Mouse (Mus musculus) lung, postnatal 10 days (tissue): ENCODE results near the gene Copz2.

Experiments
- DNase-seq: peaks from one replicate; pipeline ENCODE4 v3.0.0; 2021

Copz2 gene

DNA sequence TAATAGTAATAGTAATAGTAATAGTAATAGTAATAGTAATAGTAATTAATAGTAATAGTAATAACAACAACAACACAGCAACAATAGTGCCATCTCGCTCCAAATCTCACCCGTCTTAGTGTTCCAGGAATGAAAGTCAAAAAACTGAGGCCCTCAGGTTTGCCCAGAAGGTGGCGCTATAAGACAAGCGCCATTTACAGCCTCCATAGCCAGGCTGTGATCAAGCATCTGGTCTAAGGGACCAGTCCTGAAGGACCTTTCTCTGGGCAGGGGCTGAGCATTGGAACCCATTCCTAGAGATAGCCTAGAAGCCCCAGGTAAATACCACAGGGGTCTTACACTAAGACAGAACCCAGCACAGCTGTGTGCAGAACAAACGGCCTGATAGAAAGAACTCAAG is 17.5 kb downstream of the Copz2 start:
- DNase-seq, result peak; percentile 76

DNA sequence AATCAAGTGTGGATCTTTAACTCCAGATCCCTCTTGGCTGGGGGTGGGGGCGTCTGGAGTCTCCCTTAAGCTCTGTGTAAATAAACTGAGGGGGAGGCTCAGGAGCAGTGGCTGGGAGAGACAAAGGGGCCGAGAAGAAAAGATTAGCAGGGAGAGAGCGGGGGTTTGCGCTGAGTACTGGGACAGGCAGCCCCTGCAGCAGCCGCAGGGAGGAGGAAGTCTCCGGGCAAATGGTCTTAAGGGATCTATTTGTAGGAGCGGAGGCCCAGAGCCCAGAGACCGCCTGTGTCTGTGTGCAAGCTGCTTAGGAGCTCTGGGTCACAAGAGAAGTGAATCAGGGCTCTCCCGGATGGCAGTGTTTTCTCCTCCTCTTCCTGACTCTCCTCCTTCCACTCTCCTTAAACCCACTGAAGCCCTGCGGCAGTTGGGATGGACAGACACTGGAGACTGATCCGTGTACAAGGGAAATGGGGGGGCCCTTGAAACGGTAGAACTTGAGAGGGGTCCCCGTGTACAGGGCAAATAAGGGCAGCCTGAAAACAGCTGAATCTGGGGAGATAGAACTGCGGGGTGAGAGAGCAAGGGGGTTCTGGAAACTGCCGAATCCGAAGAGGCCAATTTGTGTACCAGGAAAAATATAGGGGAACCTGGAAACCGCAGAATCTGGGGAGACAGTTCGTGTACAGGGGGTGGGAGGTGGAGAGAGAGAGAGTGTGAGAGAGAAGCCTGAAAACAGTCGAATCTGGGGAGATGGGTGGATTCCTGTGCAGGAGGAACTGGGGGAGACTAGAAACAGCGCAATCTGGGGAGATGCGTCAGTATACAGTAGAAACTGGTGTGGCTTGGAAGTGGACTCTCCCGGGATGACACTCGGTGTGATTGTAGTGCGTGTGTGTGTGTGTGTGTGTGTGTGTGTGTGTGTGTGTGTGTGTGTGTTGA is 23.0 kb downstream of the Copz2 start:
- no peak for DNase-seq

DNA sequence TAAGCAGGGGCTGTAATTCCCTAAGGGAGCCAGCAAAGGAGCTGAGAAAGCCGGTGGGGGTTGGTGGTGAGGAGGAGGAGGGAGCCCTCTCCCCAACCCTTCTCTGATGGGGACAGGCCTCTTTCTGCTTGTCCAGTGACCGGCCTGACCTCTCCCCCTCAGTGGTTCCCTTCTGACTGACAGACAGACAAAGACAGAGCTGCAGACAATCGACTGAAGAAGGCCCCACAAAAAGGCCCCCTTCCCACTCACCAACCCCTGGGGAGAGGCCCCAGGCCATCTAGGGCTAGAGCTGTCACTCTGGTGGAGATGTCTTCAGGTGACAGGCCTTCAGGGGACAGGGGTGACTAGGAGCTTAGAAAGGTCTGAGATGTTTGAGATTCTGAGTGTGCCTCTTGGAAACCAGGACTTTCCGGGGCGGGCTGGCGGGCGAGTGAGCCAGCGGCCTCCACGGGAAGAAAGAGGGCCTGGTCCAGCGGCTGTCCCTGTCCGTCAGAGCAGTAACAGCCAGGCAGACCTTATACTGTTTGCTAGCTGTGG is 24.0 kb downstream of the Copz2 start:
- DNase-seq, result no peak

DNA sequence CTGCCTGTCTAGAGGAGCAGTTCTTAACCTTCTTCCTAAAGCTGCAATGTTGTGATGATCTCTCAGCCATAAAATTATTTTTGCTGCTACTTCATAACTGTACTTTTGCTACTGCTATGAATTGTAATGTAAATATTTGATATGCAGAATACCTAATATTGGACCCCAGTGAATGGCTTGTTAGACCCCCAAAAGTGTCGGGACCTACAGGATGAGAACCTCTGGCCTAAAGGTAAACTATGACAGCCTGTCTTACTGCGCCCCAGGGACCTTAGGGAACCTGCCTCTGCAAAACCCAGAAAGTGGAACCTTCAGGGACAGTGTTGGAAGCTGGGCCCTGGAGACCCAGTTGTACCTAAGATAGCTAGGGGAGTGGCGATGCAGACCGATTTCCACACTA is 25.6 kb downstream of the Copz2 start:
- no peak for DNase-seq

DNA sequence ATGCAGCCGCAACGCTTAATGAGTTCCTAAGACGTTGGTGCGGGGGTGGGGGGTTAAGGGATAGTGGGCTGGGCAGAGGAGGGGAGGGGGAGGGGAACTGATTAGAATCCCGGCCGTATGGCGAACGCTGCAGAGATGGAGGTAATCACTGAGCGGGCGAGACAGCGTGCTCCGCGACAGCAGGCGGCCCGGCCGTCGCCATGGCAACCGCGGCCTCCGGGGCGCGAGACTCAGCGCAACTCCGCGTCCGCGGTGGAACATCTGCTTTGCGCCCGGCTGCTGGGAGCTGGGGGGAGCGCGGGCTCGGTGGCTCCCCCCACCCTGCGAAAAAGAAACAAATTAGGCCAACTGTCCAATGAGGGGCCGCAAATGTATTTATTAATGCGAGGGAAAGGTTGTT is 26.1 kb downstream of the Copz2 start:
- peak; percentile 73 for DNase-seq

DNA sequence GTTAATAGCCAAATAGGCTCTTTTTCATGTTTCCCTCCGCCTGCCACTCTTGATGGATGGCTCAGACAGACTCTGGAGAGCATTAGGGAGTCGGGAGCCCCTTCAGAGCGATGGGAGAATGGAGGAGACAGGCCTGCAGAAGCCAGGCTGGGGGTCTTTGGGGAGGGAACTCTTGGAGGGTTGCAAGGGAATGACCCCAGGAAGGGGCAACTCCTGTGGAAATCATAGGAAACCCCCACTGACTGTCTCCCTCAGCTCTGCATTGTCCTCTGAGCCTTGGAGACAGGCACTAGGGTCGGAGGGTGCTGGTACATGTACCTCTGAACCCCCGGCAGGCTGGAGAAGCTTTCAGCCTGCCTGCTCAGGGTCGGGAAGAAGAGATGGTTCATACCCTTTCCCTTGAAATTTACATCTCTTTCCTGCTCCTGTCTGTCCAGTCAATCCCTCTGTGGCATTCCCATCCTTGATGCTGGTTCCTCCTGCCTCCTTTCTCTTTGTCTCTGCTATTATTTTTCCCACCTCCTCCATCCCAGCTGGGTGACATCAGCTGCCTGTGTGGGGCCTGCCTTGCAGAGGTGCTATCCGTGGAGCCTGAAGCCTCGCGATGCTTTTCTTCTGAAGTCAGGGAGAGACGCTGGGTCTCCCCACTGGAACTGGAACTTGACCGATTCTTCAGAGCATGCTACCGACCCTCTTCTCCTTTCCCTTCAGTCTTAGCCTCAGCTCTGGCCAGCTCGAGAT is 26.8 kb downstream of the Copz2 start:
- peak; percentile 21 for DNase-seq

DNA sequence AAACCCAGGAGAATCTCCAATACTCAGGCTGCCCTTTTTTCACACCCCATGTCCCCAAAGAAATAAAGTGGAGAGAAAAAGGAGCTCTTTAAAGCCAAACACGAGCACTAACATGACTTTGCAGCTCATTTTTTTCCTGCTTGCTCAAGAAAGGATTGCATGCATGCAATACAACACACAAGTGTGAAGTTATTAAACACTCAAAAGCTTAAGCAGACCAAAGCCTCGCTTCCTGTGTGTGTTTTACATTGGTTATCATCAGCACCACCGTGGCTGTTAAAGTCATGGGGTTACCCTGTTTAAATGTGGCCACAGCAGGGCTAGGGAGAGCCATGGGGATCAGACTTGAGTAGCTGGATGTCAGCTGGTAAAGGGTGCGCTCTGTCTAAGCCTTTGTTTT is 27.4 kb downstream of the Copz2 start:
- no peak for DNase-seq

DNA sequence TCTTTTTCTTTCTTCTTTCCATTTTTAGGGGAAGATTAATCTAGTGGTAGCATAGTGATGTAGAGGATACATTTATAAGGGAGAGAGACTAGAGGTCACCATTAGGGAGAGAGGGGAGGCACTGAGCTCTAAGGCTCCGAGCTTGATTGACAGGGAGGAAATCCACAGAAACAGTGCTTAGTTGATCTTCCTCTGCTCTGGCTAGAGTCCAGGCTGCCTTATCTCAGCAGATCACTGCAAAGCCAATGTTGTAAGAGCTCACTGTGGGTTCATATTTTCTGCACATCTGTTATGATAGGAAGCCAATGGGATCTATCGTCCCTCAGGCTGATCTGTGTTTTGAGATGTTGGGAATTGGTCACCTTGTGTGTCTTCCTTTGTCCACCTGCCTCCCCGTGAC is 29.0 kb downstream of the Copz2 start:
- DNase-seq, result no peak

DNA sequence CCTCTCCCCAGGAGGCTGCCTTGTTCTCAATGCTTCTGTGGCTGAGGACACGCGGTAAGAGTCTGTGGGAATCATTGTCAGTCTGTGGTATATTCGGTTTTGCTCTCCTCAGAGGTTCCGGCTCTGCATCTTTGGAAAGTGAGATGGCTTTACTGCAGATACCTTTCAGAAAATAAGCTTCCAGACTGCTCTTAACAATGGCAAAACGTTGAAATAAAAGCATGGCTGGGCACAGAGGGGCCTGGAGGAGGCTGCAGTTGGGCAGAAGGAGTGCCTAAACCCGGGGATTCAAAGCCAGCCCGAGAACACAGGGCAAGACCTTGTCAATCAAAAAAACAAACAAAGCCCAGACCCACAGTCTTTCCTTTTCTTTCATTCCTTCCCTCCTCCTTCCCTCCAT is 29.7 kb downstream of the Copz2 start:
- no peak for DNase-seq

DNA sequence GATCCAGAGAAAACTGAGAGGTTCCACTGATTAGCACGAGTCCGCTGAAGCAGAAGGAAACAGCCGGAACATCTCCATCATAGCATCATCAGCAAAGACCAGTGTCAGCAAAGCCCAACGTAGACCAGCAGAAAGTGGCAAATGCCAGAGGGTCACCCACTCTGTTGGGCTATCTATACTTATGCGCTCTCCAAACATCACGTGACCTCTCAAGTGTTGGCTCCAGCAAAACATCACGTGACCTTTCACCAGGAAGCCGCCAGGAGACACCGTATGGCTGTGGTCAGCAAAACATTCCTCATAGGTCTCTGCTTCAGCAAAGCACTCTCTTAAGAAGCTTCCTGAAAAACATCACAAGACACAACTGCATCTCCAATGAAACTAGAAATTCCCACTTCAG is 30.6 kb downstream of the Copz2 start:
- DNase-seq, result peak; percentile 62

DNA sequence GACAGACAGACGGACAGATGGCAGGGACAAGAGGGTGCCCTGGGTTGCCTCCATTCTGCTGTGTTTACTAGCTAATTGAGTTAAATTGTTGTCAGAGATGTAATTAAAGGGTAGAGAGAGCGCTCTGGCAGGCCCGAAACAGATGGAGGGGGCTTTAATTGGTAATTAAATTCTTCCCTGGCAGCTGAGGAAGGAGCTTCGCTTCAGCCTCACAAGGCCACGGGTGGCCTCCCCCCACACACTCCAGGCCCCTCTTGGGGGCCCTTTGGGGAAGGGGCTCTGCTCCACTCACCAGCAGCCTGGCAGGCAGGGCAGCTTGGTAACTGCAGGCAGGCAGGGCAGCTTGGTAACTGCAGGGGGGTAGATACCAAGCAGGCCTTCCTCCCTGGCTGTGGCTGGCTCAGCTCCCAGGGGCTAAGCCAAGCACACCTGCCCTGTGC is 36.3 kb downstream of the Copz2 start:
- no peak for DNase-seq

DNA sequence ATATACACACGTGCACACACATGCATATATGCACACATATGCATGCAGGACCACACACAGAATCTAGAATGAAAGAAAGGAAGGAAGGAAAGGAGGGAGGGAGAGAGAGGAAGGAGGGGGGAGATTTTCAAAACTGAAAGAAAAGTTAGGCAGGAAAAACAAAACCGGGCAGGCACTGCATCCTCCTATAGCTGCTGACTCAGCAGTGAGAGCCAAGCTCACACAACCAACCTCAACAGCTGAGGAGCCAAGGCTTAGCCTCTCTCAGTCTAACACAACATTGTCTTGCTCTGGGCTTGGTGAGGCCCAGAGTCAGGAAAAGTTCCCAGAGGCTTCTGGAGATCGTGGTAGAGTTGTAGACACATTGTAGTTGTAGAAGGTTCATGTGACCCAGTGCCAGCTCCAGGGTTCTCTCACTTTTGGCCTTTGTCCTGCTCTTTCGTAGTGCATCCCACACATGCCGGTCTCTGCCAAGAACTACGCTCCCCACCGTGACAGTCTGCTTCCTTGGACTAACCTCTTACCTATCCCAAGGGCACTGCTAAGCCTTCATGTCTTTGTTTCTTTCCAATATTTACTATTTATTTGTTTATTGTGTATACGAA is 37.4 kb downstream of the Copz2 start:
- DNase-seq, result no peak

DNA sequence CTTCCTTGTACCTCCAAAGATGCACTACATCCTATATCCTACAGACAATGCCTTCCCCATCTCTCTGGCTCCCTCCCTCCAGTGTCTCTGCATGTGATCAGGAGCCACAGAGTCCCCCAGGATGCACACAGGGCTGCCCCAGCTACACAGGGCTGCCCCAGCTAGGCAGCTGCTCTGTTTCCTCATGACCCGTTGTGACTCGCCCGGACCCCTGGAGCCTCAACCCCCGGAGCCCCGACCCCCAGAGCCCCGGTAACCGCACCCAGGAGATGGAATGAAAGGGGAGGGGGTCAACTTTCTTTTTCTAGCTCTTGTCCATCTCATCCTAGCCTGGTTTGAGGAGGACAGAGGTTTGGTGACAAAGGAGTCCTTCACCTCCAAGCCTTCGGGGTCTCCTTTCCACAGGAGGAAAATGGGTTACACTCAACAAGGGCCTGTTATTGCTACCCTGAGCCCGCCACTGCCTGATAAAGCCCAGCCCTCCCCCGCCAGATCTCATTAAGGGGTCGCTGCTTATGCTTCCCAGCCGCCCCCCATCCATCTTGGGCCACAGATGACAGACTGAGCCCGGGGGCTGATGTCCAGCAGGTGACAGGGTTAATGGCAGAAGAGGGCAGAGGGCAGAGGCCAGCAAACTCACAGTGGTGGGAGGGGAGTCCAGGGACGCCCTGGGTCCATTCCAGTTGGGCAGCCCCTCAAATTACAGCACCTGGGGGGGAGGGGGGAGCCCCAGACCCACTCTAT is 42.3 kb downstream of the Copz2 start:
- DNase-seq, result no peak

DNA sequence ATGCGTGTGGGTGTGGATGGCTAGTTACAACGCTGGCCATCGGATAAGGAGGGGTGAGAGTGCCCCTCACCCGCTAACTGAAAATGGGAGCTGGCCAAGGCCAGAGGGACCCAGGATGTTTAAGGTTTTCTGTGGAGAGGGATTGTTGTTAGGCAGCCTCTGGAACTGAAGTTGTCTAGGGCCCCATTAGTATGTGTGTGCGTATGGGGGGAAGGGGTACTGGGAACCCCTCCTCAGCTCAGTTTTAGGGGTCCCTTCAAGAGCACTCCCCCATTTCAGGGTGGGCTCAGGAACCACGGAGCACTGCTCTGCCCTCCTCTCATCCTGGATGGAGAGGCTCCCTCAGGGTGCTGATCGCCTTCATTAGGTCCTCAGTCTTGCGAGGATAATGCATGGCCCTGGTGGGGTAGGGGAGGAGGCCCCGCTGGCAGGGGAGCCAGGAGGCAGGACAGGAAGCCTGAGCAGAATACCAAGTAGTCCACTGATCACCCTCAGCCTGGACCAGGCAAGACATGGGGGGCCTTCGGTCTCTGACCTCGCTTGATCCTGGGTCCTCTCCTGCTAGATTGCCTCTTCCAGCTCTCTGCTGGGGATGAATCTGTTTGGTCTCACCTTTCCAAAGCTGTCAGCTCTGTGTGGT is 43.7 kb downstream of the Copz2 start:
- no peak for DNase-seq

DNA sequence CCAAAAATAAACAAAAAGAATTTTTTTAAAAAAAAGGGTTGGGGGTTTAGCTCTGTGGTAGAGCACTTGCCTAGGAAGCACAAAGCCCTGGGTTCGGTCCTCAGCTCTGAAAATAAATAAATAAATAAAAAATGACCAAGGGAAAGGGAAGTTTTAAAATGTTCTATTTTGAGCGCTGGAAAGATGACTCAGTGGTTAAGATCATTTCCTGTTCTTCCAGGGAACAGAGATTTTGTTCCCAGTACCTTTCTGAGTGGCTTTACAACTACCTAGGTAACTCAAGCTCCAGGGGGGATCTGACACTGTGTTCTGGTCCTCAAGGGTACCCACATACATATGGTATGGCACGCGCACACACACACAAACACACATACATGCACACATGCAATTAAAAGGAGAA is 46.2 kb downstream of the Copz2 start:
- no peak for DNase-seq

DNA sequence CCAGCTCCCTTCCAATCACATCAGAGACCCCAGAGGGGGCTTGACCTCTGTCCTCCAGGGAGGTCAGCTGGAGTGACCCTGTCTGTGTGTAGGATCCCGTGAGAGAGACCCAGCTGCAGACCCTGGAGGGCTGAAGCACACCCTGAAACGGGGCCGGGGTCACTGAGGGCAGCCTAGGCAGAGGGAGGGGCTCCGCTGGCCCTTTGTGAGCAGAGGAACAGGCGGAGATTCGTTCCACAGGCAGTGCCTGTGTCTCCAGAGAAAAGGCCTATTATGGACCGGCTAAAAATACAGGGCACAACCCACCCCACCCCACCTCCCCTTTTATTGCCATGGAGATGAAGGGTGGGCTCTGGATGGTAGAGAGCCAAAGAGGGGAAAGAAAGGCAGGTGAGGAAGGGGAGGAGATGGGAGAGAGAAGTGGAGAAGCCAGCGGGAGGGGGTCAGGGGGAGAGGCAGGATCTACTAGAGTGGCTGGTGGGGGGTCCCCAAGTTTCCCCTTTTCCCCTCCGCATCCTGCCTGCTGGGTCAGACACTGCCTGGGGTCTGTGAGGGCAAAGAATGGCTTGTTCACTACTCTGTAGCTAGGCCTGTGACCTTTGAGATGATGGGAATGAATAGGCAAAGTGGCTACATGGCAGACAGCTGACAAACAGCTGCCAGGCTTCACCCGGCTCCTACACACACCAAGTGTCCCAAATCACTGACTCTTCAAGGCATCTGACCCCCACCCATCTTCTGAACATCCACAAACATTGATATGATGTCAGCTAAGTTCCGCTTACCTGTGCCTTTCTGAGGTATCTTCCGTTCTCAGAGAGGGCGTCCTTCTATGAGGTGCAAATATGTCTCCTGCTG is 50.0 kb downstream of the Copz2 start:
- DNase-seq, result no peak

DNA sequence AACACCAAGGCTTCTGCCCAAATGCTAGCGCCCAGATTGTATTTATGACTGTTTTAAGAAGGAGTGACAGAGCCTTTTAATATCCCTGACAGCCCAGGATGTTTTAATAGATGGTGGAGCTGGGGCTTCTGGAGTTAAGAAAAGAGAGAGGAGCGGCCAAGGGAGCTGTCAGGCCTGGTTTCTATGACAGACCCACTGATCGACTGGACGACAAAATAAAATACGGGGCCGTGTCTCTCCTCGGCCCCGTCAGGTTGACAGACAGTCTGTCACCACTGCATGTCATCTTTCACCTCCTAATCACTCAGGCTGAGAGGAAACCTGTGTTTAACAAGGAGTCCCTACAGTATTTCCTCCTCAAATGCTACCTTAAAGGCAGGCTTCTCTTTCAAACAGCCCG is 51.7 kb downstream of the Copz2 start:
- no peak for DNase-seq

DNA sequence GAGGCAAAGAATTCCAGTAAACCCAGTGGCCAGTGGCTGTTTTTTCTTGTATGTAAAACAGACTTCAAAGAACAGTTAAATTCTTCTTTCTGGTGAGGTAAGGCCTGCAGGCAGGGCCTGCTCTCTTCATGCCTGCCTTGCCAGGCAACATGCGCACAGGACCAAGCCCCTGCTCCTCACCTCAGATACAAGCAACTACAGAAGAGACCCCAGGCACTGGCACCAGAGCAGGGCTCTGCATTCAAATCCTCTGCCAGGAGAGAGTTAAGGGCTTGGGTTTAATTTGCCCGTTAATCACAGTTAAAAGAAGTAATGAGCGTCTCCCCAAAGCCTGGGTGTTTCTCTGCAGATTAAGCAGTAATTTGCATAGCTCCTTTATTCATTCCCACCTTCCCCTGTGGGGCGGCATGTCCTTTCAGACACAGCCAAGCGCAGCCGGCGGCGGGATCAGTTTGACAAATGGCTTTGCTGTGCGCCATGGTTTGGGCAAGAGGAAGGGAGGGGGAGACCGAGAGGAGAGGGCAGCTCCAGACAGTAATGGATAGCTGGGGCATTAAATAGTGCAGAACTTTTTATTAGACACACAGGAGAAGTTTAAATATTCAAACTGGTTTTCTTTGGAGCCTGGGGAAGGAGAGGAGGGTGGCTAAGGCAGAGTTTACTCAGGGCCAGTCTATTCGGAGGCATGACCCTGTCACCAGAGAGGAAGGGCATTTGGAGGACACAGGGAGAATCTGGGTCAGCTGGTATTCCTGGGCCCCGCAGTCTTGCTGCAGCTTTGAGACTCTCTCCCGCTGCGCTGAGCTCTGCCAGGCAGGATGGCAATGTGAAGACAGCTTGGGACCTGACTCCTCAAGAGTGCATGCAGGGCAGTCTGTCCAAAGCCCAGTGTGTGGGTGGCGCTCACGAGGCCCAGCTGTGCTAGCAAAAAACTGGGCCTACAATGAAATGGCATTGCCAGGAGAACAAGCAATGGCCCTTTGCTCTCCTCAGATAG is 53.3 kb downstream of the Copz2 start:
- no peak for DNase-seq

DNA sequence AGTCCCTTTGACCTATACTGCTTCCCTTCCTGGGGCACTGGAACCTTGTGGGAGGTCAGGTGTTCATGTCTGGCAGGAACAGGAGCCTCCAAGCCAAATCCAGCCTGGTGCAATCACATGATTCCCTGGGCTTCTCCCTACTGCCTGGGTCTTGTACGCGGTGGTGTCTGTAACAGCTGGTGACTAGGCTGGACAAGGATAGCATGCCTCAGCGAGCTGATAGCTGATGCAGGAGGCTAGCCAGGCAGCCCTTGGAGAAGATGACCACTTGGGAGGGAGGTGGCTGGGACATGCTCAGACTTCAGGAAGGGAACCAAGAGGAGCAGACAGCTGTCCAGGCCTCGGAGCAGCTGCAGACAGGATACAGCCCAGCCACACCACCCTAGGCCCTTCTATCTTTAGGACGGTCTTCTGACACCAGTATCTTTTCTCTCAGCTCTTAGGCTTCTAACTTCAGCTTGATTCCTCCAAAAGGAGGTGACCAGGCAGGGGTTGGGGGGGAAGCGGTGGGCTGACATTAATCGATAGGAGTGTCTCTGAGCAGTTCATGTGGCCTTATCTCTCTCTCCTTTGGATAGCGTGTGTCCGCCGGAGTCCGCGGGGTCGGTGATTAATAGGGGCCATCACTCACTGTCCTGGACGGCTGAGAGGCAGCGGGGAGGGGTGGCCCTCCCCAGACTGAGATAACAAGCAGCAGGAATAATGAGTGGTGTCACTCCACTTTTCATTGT is 56.9 kb downstream of the Copz2 start:
- DNase-seq, result peak; percentile 35
